Mouse (Mus musculus) small intestine, adult 2 months (tissue): Measurements from ENCODE around the gene Rnase2a.
"Not testable (repeated sequence)": the region's sequence is repeated elsewhere in the genome, so short reads cannot be mapped to it uniquely, and the experiment has no call there.

Source experiments
- CTCF ChIP-seq: fragments of 200-500 bp; IDR thresholded peaks from 2 replicates; pipeline ENCODE4 v1.5.1; 2012; ENCODE audit warnings: low read depth, mild to moderate bottlenecking, control low read depth, inconsistent platforms, low read length, moderate library complexity, mixed read lengths; ENCODE audit not compliant: insufficient replicate concordance, insufficient read length; ENCODE audit errors: extremely low read depth
- POLR2A ChIP-seq: fragments of 200-500 bp; IDR thresholded peaks from 2 replicates; pipeline ENCODE4 v1.6.1; 2012; ENCODE audit warnings: low read depth, mild to moderate bottlenecking, control low read depth, inconsistent platforms, low read length, moderate library complexity

DNA sequence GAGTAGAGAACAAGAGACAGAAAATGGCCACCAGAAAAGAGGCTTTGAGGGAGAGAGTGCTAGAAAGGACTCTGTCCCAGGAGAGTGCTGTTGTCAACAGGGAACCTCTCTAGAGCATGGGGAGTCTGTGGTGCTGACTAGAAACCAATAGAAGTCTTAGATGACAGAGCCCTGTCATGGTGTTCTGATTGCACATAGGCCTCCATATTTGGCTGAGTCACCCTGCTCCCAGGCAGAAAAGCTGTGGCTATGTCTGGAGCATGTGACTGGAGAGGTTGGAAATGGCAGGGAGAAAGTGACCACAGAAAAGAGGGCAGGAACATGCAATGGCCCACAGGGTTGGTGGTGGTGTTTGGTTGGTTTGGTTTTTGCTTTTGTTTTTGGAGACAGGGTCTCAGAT lies 3.7 kb downstream of the Rnase2a start:
- TF ChIP-seq POLR2A, CTCF: not testable (repeated sequence)
